Mouse (Mus musculus) spleen, adult 2 months (tissue): ENCODE data around the gene Mcm5.

Source experiments
- CTCF ChIP-seq: fragments of 200-500 bp; IDR thresholded peaks from 2 replicates; pipeline ENCODE4 v1.5.1; 2011; ENCODE audit warnings: mild to moderate bottlenecking, inconsistent platforms; ENCODE audit not compliant: insufficient read depth, insufficient read length, insufficient replicate concordance; ENCODE audit errors: extremely low read depth
- POLR2A ChIP-seq: fragments of 200-500 bp; IDR thresholded peaks from 2 replicates; pipeline ENCODE4 v1.6.1; 2011; ENCODE audit warnings: low read depth, low read length, inconsistent platforms

DNA sequence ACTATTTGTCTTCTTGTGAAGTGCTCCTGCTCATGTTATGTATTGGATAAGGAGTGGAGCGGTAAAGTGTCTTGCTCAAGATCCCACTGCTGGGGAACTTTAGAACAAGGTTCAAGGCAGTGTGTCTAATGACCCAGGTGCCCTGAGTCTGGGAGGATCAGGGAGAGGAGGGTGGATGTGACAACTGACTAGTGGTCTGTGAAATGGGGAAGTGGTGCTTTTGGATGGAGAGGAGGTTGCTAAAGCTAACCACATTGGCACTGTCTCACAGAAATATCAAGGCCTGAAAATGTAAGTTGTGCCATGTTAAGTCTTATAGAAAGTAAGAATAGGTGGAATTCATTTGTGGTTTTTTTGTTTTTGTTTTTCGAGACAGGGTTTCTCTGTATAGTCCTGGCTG is 10.4 kb downstream of the Mcm5 start:
- TF ChIP-seq CTCF (no peak), POLR2A (no peak)
